In genomic region chr2:61110591-61110990, GRCm38 (mm10) we compare ENCODE assay signal across 13 mouse cellular contexts.
DNase-seq lines count a peak whose midpoint lies in the region; ATAC-seq and TF ChIP-seq lines count a peak whose summit lies in the region.
"Had no signal": no experiment of that assay in that cellular context is flagged by ENCODE, and none has a peak within 500 bp of the region (broad histone marks: within the 10 kb centered on the region; RNA-seq: fewer than 3 reads in every experiment).

No protein-coding gene starts in this region.

- WGBS in thymus, adult 2 months = 35% methylated on average over 9 of the region's 9 CpGs

- no peak for TF ChIP-seq POLR2A in thymus, adult 2 months (IDR thresholded peaks at IDR 0.05; ENCODE audit: control insufficient read depth, extremely low read depth, insufficient read depth, low read length, poor library complexity)

- no peaks in the 10 kb centered on the region for H3K4me1 ChIP-seq in thymus, adult 2 months (replicated peaks; ENCODE audit: control insufficient read depth, insufficient read depth, low read length)

- H3K36me3 ChIP-seq in thymus, adult 2 months (ENCODE audit: control insufficient read depth, insufficient read depth, low read length) = no peaks in the 10 kb centered on the region

- no peak overlapping the region for H3K27ac ChIP-seq in thymus, adult 2 months (ENCODE audit: control insufficient read depth, insufficient read depth, low read length)

- intact Hi-C loops in heart, postnatal 36 days (cut with DNase I) = no loop called here

- no peaks in the 10 kb centered on the region for H3K27me3 ChIP-seq in thymus, adult 2 months (ENCODE audit: control insufficient read depth, insufficient read depth, low read length)

- ATAC-seq in inflammation-experienced regulatory T-cells, adult 6 months = no peak
- ATAC-seq: forebrain, embryonic 16.5 days had no signal

- no peak for TF ChIP-seq CTCF in thymus, adult 2 months (IDR thresholded peaks at IDR 0.05; ENCODE audit: borderline replicate concordance, control insufficient read depth, extremely low read depth, insufficient read depth, low read length, poor library complexity)

- peak; percentile 80 for DNase-seq in heart, adult 11 months
- DNase-seq in heart, postnatal 36 days = no peak
- peak; percentile 81 for DNase-seq in 416B (ENCODE audit: low read depth)
- peak; percentile 28 to 39 for DNase-seq in adrenal gland, postnatal 36 days
- DNase-seq in kidney, postnatal 4 days = peak; percentile 34 to 52
- DNase-seq in urinary bladder, postnatal 10 days (ENCODE audit: low spot score) = no peak
- DNase-seq in thymus, adult 2 months = no peak
- DNase-seq: cerebellum, adult 9-11 months; gastrocnemius, postnatal 14 days; left cerebral cortex, postnatal 4 days; right cerebral cortex, postnatal 14 days had no signal

- no peak overlapping the region for H3K4me3 ChIP-seq in thymus, adult 2 months (ENCODE audit: control insufficient read depth, insufficient read depth, low read length)

Comparison
In these comparisons a context has a peak if more than half of its experiments do, and no peak if none do; other contexts are left out.
1. DNase-seq: peak in heart, adult 11 months (single experiment), 416B (single experiment), adrenal gland, postnatal 36 days (2 of 2) and kidney, postnatal 4 days (2 of 2); none in heart, postnatal 36 days (0 of 2), urinary bladder, postnatal 10 days (single experiment) and thymus, adult 2 months (single experiment).